Mouse (Mus musculus) midbrain, embryonic 12.5 days (tissue): ENCODE data around the gene Wwc2. TPM values are rescaled to one million over a fixed set of nuclear protein-coding genes. Genes with fewer than 3 reads are reported as not detected.

ENCODE experiments used
- ATAC-seq: fragments of 200-750 bp; cut with Nextera tagmentation; 2 replicates; pipeline ENCODE4 v1.8.0; 2017; ENCODE audit warnings: low read depth, moderate TSS enrichment, moderate library complexity; ENCODE audit not compliant: low FRiP score
- H3K27ac ChIP-seq: fragments of 300-500 bp; sonication (generic); replicated peaks from 2 replicates; pipeline ENCODE4 v1.5.1; 2016; ENCODE audit warnings: mild to moderate bottlenecking
- H3K27me3 ChIP-seq: fragments of 300-500 bp; sonication (generic); 2 replicates; pipeline ENCODE4 v1.6.1; 2016; ENCODE audit warnings: mild to moderate bottlenecking
- H3K36me3 ChIP-seq: fragments of 300-500 bp; sonication (generic); 2 replicates; pipeline ENCODE4 v1.6.1; 2016
- H3K4me1 ChIP-seq: fragments of 300-500 bp; sonication (generic); 2 replicates; pipeline ENCODE4 v1.6.1; 2016
- H3K4me2 ChIP-seq: fragments of 300-500 bp; sonication (generic); replicated peaks from 2 replicates; pipeline ENCODE4 v1.6.1; 2016; ENCODE audit warnings: mild to moderate bottlenecking, moderate library complexity
- H3K4me3 ChIP-seq: fragments of 300-500 bp; sonication (generic); 2 replicates; pipeline ENCODE4 v1.5.1; 2016; ENCODE audit warnings: mild to moderate bottlenecking
- H3K9ac ChIP-seq: fragments of 300-500 bp; sonication (generic); replicated peaks from 2 replicates; pipeline ENCODE4 v1.6.1; 2016; ENCODE audit warnings: mild to moderate bottlenecking, moderate library complexity
- H3K9me3 ChIP-seq: fragments of 300-500 bp; sonication (generic); 2 replicates; pipeline ENCODE4 v1.6.1; 2016; ENCODE audit warnings: mild to moderate bottlenecking
- WGBS: fragments of 180-500 bp; shearing (Covaris S2); methylation state at CpG from one replicate; pipeline ENCODE4 v1.1.7; 2016; 5-methylcytosine and 5-hydroxymethylcytosine counted together
- polyA plus RNA-seq: library from polyadenylated mRNA; unstranded; fragments of >200 nt; fragmentation: Nextera tagmentation; extraction: Ambion mirVana; gene quantifications from 2 replicates; pipeline ENCODE4 v1.2.1, GENCODE M21; 2016

Gene Wwc2
- polyA plus RNA-seq: 9.9 and 10.0 TPM in 2 replicates

DNA sequence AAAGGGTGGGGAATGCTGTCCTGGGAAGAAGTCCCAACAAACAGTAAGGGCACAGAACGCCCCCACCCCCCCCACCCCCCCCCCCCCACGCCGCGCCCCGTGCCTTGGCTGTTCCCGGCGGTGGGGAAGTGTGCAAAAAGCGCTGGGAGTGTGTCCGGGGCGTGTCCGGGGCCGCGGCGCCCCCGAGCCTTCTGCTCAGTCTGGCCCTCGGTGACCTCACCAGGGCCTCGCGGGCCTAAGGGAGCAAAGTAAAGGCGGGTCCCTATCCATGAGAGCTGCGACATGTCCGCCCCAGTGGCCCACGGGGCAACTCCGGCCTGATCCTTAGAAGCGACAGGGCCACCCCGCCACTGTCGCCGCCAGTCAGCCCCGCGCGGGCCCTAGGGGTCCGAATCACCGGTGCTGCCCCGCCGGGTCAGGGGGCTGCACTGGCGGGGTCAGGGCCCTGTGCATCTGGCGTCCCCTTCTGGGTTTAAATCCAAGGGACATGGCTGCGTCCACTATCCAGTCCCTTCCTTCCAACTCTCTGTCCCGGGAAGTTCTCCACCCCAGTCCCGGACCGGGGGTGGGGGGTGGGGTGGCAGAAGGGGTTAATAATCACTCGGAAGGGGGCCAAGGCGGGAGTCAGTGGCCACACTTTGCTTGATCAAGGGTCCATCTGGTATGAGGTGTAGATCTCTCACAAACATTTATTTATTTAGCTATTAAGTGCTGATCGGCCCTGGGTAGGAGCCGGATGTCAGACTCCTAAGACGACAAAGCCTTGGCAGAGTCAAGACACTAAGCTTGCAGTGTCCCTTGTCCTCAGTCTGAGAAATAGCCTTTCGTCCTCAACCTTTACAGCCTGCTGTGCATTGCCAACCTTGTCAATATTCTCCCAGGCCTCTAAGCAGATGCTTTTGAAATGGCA lies at the start of gene Wwc2:
Gene Wwc2 (minus strand): TSS at position 14 of the 910 bp plus-strand sequence.
- peak within 1 kb of the TSS; percentile 87 for H3K4me2 ChIP-seq
- peak within 1 kb of the TSS; percentile 85 for H3K4me3 ChIP-seq
- H3K9me3 ChIP-seq: no peaks in the 10 kb centered on the region
- peak within 1 kb of the TSS; percentile 81 for H3K27ac ChIP-seq
- peaks cover 18% of the 10 kb centered on the region for H3K27me3 ChIP-seq
- WGBS: 1% methylated on average over 31 of the region's 46 CpGs
- H3K36me3 ChIP-seq: no peaks in the 10 kb centered on the region
- peak within 1 kb of the TSS; percentile 88 for H3K9ac ChIP-seq
- peaks cover 23% of the 10 kb centered on the region for H3K4me1 ChIP-seq
- ATAC-seq: peak; percentile 53

DNA sequence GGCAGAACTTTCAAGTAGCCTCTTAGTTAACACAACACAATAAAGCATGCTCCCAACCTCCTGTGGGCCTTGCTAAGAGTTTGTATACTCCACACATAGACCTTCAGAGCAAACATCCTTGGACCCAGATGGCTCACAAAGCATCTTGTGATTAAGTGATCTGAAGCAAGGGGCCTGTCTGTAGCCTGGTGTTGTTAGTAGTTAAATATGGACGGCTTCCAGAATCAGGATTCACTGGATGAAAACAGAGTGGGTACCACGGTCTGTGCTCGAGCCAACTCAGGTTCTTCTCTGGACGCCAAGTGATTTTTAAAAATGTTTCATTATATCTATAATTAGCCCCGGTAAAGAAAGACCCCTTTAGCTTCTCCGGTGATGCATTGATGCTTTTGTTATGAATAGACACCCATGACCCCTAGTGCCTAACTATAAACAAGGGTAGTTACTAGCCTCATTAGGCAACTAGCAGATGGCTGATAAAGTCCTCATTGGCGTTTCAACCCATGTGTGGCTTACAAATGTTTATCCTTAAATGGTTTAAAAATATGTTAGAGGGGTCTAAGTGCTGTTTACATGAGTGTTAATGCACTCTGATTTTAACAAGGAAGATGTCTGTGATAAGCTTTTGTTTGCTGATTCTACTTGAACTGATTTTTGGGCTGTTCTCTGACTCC lies 47.7 kb upstream of the Wwc2 start:
- 80% methylated on average over 7 of the region's 7 CpGs for WGBS
- no peak overlapping the region for H3K27ac ChIP-seq
- no peak for ATAC-seq

DNA sequence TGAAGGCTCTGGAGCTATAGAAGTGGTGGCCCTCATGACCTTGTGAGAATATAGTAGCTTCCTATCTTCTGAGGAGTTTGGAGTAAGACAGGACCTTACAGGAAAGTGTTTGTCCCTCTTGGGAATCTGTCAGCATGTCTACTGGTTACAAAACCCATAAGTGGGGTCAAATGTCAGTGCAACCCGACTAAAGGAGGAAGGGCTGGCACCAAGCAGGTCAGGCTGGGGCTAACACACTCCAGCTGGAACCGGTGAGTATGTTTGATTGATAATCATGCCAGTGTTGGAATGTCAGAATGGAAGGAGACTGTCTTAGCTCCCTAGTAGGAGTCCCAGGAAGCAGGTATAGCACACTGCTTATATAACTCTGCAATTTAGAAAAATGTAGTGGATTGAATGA lies 41.3 kb upstream of the Wwc2 start:
- Histone ChIP-seq H3K27me3 (no peaks in the 10 kb centered on the region), H3K27ac (no peak overlapping the region), H3K4me3 (no peak overlapping the region), H3K4me1 (no peaks in the 10 kb centered on the region), H3K9me3 (no peaks in the 10 kb centered on the region), H3K9ac (no peak overlapping the region), H3K36me3 (no peaks in the 10 kb centered on the region), H3K4me2 (no peak overlapping the region)
- whole genome bisulfite sequencing: 50% methylated on average over 2 of the region's 2 CpGs
- ATAC-seq: no peak

More for the DNA sequence above, 47.7 kb upstream of the Wwc2 start:
- Histone ChIP-seq H3K4me2 (no peak overlapping the region), H3K36me3 (no peaks in the 10 kb centered on the region), H3K4me3 (no peak overlapping the region), H3K27me3 (peaks cover 15% of the 10 kb centered on the region), H3K4me1 (no peaks in the 10 kb centered on the region), H3K9ac (no peak overlapping the region), H3K9me3 (no peaks in the 10 kb centered on the region)

DNA sequence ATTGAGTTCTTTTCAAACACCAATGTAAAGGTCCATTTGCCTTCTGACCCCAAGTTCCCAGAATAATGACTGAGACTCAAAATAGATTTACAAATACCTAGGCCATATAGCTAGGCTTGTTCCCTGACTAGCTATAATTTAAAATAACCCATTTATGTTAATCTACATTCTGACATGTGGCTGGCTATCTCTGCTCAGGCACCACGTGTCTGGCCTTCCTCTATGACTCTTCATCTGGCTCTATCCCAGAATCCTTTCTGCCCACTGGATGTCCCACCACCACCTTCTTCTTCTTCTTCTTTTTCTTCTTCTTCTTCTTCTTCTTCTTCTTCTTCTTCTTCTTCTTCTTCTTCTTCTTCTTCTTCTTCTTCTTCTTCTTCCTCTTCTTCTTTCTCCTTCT lies 39.9 kb upstream of the Wwc2 start:
- H3K27me3 ChIP-seq: no peaks in the 10 kb centered on the region
- H3K9ac ChIP-seq: no peak overlapping the region
- H3K4me3 ChIP-seq: no peak overlapping the region
- no peak overlapping the region for H3K4me2 ChIP-seq
- no peaks in the 10 kb centered on the region for H3K4me1 ChIP-seq
- no peak overlapping the region for H3K27ac ChIP-seq
- H3K9me3 ChIP-seq: no peaks in the 10 kb centered on the region
- no peak for ATAC-seq
- no peaks in the 10 kb centered on the region for H3K36me3 ChIP-seq
- WGBS: 83% methylated on average over 1 of the region's 1 CpGs

DNA sequence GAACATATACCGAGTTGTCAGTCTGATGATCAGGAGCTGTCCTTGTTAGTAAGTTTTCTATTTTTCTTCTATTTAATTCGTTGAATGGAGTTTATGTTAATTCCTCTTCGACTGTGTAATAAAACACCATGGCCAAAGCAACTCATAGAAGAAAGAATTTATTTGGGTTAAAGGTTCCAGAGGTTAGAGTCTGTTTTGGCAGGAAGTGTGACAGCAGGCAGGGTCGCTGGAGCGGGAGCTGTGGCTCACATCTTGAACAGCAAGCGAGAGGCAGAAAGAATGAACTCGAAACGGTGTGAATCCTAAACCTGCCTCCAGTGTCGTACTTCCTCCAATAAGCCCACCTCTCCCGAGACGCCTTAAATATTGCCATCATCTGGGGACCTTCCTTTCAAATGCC lies 36.1 kb upstream of the Wwc2 start:
- Histone ChIP-seq H3K4me2 (no peak overlapping the region), H3K4me1 (no peaks in the 10 kb centered on the region), H3K27ac (no peak overlapping the region), H3K9ac (no peak overlapping the region), H3K27me3 (no peaks in the 10 kb centered on the region), H3K4me3 (no peak overlapping the region), H3K9me3 (no peaks in the 10 kb centered on the region), H3K36me3 (no peaks in the 10 kb centered on the region)
- WGBS: 72% methylated on average over 11 of the region's 11 CpGs
- no peak for ATAC-seq

DNA sequence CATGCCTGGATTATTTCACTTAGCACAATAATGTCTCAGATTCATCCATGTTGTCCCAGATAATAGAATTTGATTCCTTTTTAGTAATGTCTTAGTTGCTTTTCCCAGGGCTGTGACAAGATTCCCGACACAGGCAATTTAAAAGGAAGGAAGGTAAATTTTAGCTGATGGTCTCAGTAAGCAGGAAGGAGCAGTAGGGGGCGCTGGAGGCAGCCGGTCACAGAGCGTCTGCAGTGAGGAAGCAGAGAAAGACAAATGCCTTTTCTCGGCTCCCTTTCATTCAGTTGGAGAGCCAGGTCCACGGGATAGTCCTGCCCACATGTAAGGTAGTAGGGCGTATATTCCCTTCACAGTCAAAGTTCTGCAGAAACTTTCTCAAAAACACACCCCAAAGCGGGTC lies 32.5 kb upstream of the Wwc2 start:
- H3K27me3 ChIP-seq: no peaks in the 10 kb centered on the region
- H3K9me3 ChIP-seq: no peaks in the 10 kb centered on the region
- no peak for ATAC-seq
- no peak overlapping the region for H3K27ac ChIP-seq
- no peak overlapping the region for H3K4me3 ChIP-seq
- H3K4me1 ChIP-seq: no peaks in the 10 kb centered on the region
- H3K36me3 ChIP-seq: no peaks in the 10 kb centered on the region
- no peak overlapping the region for H3K4me2 ChIP-seq
- H3K9ac ChIP-seq: no peak overlapping the region
- 70% methylated on average over 8 of the region's 8 CpGs for WGBS

DNA sequence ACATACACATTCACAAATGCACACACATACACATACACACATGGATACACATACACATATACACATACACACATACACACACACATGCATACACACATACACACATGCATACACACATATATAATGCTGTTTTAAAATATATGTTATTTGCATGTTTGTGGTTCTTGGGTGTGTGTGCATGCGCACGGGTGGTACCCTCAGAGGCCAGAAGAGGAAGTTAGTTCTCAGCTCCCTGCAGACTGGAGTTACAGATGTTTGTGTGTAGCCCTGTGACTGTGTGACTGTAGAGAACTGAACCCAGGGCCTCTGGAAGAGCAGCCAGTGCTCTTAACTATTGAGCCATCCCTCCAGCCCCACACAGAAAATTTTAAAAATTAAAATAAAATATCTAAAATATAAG lies 29.0 kb upstream of the Wwc2 start:
- no peak overlapping the region for H3K4me2 ChIP-seq
- 92% methylated on average over 2 of the region's 2 CpGs for WGBS
- no peak overlapping the region for H3K27ac ChIP-seq
- no peaks in the 10 kb centered on the region for H3K9me3 ChIP-seq
- no peak overlapping the region for H3K9ac ChIP-seq
- H3K36me3 ChIP-seq: no peaks in the 10 kb centered on the region
- ATAC-seq: no peak
- H3K4me1 ChIP-seq: no peaks in the 10 kb centered on the region
- H3K27me3 ChIP-seq: no peaks in the 10 kb centered on the region
- H3K4me3 ChIP-seq: no peak overlapping the region

DNA sequence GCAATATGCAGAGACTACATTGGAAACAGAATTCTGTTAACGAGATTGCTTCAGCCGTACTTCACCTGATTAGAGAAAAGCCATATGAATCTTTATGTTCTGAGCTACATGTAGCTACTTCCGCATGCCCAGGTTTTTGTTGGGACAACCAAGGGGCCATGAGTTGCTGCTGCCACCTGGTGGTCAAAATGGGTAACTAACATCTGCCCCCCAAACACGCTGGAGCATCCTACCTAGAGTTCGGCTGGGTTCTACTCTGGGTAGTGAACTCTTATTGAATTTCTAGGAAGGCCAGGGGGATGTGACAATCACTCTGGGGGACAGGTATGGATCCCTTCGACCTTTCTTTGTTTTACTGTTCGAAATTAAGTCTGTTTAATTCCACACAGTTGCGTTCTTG lies 25.8 kb upstream of the Wwc2 start:
- 27% methylated on average over 8 of the region's 8 CpGs for WGBS
- Histone ChIP-seq H3K4me3 (no peak overlapping the region), H3K27me3 (no peaks in the 10 kb centered on the region), H3K9ac (no peak overlapping the region), H3K4me2 (no peak overlapping the region), H3K27ac (no peak overlapping the region), H3K36me3 (no peaks in the 10 kb centered on the region), H3K9me3 (no peaks in the 10 kb centered on the region), H3K4me1 (no peaks in the 10 kb centered on the region)
- no peak for ATAC-seq

DNA sequence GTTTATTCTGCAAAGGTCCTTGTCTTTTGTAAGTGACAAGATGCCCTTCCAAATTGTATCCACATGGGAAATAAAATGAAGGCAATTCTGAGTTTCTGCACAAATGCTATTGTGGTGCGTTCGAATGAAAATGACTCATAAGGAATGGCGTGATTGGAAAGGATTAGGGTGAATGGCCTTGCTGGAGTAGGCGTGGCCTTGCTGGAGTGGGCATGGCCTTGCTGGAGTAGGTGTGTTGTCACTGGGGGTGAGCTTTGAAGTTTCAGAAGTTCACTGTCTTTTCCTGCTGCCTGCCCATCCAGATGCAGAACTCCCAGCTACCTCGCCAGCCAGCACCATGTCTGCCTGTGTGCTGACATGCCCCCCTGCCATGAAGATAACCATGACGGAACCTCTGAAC lies 23.7 kb upstream of the Wwc2 start:
- Histone ChIP-seq H3K4me2 (no peak overlapping the region), H3K36me3 (no peaks in the 10 kb centered on the region), H3K27ac (no peak overlapping the region), H3K4me1 (no peaks in the 10 kb centered on the region), H3K9ac (no peak overlapping the region), H3K4me3 (no peak overlapping the region), H3K27me3 (no peaks in the 10 kb centered on the region), H3K9me3 (no peaks in the 10 kb centered on the region)
- ATAC-seq: no peak
- WGBS: 86% methylated on average over 6 of the region's 6 CpGs

DNA sequence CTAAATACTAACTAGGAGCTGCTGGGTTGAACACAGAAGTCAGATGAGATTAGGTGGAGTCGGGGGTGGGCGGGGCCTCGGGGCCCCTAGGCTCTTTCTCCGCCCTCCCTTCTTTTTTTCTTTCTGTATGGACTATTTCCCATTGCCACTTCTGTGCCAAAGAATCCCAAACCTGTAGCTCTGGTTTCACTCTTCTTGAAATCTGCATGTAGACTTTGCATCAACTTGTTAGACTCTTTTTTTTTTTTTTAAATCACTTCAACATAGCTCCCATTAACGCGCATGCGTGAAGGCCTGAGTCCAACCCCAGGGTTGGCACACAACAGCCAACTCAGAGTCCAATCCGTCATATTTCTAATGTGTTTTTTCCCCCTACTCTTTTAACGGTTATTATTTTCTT lies 22.6 kb upstream of the Wwc2 start:
- Histone ChIP-seq H3K36me3 (no peaks in the 10 kb centered on the region), H3K4me1 (no peaks in the 10 kb centered on the region), H3K9ac (no peak overlapping the region), H3K4me2 (no peak overlapping the region), H3K4me3 (no peak overlapping the region), H3K27ac (no peak overlapping the region), H3K27me3 (no peaks in the 10 kb centered on the region), H3K9me3 (no peaks in the 10 kb centered on the region)
- no peak for ATAC-seq
- 90% methylated on average over 9 of the region's 9 CpGs for WGBS

DNA sequence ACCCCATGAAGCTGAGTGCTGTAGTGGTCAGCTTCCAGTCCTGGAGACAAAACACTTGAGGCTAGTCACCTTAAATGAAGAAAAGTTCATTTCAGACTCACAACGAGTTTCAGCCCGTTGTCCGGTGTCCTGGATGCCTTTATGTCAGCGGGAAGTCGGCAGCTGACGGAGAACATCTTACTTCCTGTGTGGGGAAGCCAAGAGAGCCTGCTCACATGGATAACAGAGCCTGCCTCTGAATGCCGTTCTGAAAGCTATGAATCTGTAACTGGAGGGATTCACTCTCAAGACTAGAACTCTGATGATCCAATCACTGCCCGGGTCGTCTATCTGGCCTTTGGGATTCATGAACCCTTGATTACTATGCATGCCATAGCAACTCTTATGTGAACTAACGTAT lies 21.1 kb upstream of the Wwc2 start:
- no peak for ATAC-seq
- Histone ChIP-seq H3K27me3 (no peaks in the 10 kb centered on the region), H3K4me1 (no peaks in the 10 kb centered on the region), H3K4me2 (no peak overlapping the region), H3K27ac (no peak overlapping the region), H3K9me3 (no peaks in the 10 kb centered on the region), H3K4me3 (no peak overlapping the region), H3K9ac (no peak overlapping the region), H3K36me3 (no peaks in the 10 kb centered on the region)
- WGBS: 86% methylated on average over 10 of the region's 10 CpGs

DNA sequence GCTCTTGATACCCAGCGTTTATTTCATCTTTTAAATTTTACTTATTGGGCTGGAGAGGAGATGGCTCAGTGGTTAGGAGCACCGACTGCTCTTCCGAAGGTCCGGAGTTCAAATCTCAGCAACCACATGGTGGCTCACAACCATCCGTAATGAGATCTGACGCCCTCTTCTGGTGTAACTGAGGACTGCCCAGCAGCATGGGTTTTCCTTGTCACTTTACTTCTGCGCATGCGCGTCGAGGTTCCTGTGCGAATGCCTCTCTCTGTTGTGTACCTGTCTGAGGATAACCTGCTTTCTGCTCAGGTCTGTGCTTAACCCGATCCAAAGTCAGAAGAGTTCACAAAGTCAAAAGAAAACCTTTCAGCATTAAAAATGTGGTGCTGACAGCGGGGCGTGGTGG lies 20.3 kb upstream of the Wwc2 start:
- no peak for ATAC-seq
- H3K4me3 ChIP-seq: no peak overlapping the region
- no peaks in the 10 kb centered on the region for H3K9me3 ChIP-seq
- H3K9ac ChIP-seq: no peak overlapping the region
- H3K36me3 ChIP-seq: no peaks in the 10 kb centered on the region
- H3K4me2 ChIP-seq: no peak overlapping the region
- H3K27me3 ChIP-seq: no peaks in the 10 kb centered on the region
- WGBS: 84% methylated on average over 14 of the region's 14 CpGs
- no peaks in the 10 kb centered on the region for H3K4me1 ChIP-seq
- H3K27ac ChIP-seq: no peak overlapping the region
